Mouse (Mus musculus): ENCODE results near the gene Zfp654.

- no peak for TF ChIP-seq GATA1 (IDR thresholded peaks at IDR 0.05; ENCODE audit: low read length)
- TF ChIP-seq TAL1 (IDR thresholded peaks at IDR 0.05; ENCODE audit: low read length) = no peak
Measured at GRCm38 (mm10) chr16:64759245-64759626, 92.2 kb downstream of the Zfp654 start.

Data from erythroblast, embryonic 14.5 days (primary cell).